Mouse (Mus musculus) kidney, embryonic 15.5 days (tissue): ENCODE results near the gene Ptger3. TPM values are rescaled to one million over a fixed set of nuclear protein-coding genes. Genes with fewer than 3 reads are reported as not detected.
A peak's percentile ranks its signal among the peaks of the same experiment; 100 is the strongest.

ENCODE experiments used
- ATAC-seq: fragments of 200-750 bp; cut with Nextera tagmentation; replicated peaks from 2 replicates; pipeline ENCODE4 v1.8.0; 2017; ENCODE audit warnings: moderate TSS enrichment; ENCODE audit not compliant: low FRiP score
- H3K27ac ChIP-seq: fragments of 300-500 bp; sonication (generic); 2 replicates; pipeline ENCODE4 v1.5.1; 2015; ENCODE audit warnings: mild to moderate bottlenecking, inconsistent platforms
- H3K27me3 ChIP-seq: fragments of 300-500 bp; sonication (generic); 2 replicates; pipeline ENCODE4 v1.6.1; 2015; ENCODE audit warnings: inconsistent platforms
- H3K36me3 ChIP-seq: fragments of 300-500 bp; sonication (generic); 2 replicates; pipeline ENCODE4 v1.6.1; 2015; ENCODE audit warnings: inconsistent platforms
- H3K4me1 ChIP-seq: fragments of 300-500 bp; sonication (generic); 2 replicates; pipeline ENCODE4 v1.6.1; 2015; ENCODE audit warnings: inconsistent platforms
- H3K4me2 ChIP-seq: fragments of 300-500 bp; sonication (generic); 2 replicates; pipeline ENCODE4 v1.6.1; 2015; ENCODE audit warnings: moderate library complexity, mild to moderate bottlenecking, inconsistent platforms
- H3K4me3 ChIP-seq: fragments of 300-500 bp; sonication (generic); replicated peaks from 2 replicates; pipeline ENCODE4 v1.5.1; 2015; ENCODE audit warnings: mild to moderate bottlenecking, inconsistent platforms
- H3K9ac ChIP-seq: fragments of 300-500 bp; sonication (generic); 2 replicates; pipeline ENCODE4 v1.6.1; 2015; ENCODE audit warnings: mild to moderate bottlenecking, inconsistent platforms
- H3K9me3 ChIP-seq: fragments of 300-500 bp; sonication (generic); replicated peaks from 2 replicates; pipeline ENCODE4 v1.6.1; 2016; ENCODE audit warnings: inconsistent platforms
- WGBS: fragments of 180-500 bp; shearing (Covaris S2); methylation state at CpG from one replicate; pipeline ENCODE4 v1.1.7; 2015; ENCODE audit warnings: mixed read lengths; 5-methylcytosine and 5-hydroxymethylcytosine counted together
- polyA plus RNA-seq: library from polyadenylated mRNA; unstranded; fragments of >200 nt; fragmentation: Nextera tagmentation; extraction: Ambion mirVana; gene quantifications from 2 replicates; pipeline ENCODE4 v1.2.1, GENCODE M21; 2015

The Ptger3 gene
- polyA plus RNA-seq = 4.5 and 7.2 TPM in 2 replicates

DNA sequence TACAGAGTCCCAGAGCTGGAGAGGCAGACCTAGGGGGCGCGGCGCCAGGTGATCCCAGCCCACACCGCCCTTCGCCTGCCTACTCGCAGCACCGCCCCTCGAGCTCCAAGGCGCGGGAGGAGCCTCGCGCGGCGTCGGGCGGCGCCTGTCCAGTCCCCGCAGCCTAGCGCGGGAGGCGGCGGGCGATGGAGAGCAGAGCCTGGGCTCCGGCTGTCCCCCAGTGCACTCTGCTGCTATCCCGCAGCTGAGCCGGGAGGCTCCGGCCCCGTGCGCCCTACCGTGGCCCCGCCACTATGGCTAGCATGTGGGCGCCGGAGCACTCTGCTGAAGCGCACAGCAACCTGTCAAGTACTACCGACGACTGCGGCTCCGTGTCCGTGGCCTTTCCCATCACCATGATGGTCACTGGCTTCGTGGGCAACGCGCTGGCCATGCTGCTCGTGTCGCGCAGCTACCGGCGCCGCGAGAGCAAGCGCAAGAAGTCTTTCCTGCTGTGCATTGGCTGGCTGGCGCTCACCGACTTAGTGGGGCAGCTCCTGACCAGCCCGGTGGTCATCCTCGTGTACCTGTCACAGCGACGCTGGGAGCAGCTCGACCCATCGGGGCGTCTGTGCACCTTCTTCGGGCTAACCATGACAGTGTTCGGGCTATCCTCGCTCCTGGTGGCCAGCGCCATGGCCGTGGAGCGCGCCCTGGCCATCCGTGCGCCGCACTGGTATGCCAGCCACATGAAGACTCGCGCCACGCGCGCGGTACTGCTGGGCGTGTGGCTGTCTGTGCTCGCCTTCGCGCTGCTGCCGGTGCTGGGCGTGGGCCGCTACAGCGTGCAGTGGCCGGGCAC, at the start of gene Ptger3:
Gene Ptger3, plus strand, starts transcription at position 168 of the 841 bp plus-strand sequence.
- peak within 1 kb of the TSS; percentile 52 for H3K4me3 ChIP-seq
- H3K36me3 ChIP-seq = no peaks in the 10 kb centered on the region
- peaks cover 16% of the 10 kb centered on the region for H3K4me1 ChIP-seq
- H3K4me2 ChIP-seq = peak within 1 kb of the TSS; percentile 95
- H3K9ac ChIP-seq = peak within 1 kb of the TSS; percentile 23; the same call in 1 of the 2 replicates
- WGBS = under 1% methylated on average over 84 of the region's 84 CpGs
- H3K27ac ChIP-seq = no peak within 1 kb of the TSS
- peak; percentile 85 for ATAC-seq
- H3K9me3 ChIP-seq = no peaks in the 10 kb centered on the region
- H3K27me3 ChIP-seq = peaks cover 39% of the 10 kb centered on the region

DNA sequence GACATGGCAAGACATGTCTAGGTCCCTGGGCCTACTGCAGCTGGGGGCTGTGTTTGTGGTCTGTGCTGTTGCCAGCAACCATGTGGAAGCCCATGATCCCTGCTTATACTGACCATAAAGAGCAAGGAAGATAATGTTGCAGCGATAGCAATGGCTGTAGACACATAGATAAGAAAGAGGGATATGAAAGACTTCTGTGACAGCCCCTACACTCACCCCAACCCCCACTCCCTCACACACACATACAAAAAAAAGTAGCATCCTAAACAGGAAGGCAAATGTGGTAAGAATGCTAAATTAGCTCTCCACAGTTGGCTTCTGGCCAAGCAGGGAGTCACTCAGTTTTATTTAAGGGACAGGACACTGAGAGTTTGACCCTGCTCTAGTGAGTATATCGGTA, 48.7 kb upstream of the Ptger3 start:
- H3K4me2 ChIP-seq = no peak overlapping the region
- 0 out of 2 replicates have a peak, but pooled peaks cover 3% of the 10 kb centered on the region for H3K4me1 ChIP-seq
- H3K4me3 ChIP-seq = no peak overlapping the region
- no peak overlapping the region for H3K9ac ChIP-seq
- no peaks in the 10 kb centered on the region for H3K36me3 ChIP-seq
- H3K9me3 ChIP-seq = no peaks in the 10 kb centered on the region
- H3K27ac ChIP-seq = no peak overlapping the region
- peaks cover 9% of the 10 kb centered on the region; the same call in 1 of the 2 replicates for H3K27me3 ChIP-seq
- 55% methylated on average over 2 of the region's 2 CpGs for WGBS
- no peak; the same call in 1 of the 2 replicates for ATAC-seq

DNA sequence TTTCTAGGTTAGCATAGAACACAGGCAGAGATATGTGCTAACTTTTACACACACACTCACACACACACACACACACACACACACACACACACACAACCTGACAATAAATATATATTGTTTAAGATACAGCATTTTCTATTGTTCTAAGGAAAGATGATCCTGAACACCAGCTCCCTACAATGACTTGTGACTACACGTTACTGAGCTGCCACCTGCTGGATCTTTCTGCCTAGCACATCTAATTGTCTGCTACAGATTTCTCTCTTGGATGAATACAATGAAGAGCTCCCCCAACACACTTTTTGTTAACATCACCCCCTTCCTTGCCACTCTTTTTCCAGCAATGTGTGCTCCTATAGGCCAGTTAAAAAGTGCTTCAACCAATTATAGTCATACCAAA, 46.3 kb upstream of the Ptger3 start:
- 0 out of 2 replicates have a peak, but pooled peaks have one; percentile 22 for ATAC-seq
- 3% methylated on average over 1 of the region's 1 CpGs for WGBS

DNA sequence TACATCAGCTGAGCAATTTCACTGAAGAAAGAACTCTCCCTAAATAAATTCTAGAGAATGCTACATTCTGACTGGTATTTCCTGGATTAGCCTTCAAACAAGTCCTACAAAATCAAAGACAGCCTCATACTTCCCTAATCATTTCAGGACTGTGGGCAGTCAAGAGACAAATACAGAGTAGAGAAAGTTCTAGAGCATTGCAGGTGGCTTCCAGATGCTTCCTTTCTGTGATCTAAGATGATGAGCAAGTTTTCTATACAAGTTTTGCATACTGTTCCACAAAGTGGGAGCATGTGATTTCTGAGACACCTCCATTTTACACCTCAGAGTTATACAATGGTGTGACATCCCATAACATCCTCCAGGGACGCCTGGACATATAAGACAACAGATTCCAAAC, 42.9 kb upstream of the Ptger3 start:
- H3K27ac ChIP-seq = no peak overlapping the region
- H3K27me3 ChIP-seq = peaks cover 21% of the 10 kb centered on the region
- 47% methylated on average over 1 of the region's 1 CpGs for WGBS
- H3K4me2 ChIP-seq = no peak overlapping the region
- H3K4me3 ChIP-seq = no peak overlapping the region
- no peaks in the 10 kb centered on the region for H3K9me3 ChIP-seq
- H3K9ac ChIP-seq = no peak overlapping the region
- no peak for ATAC-seq
- H3K4me1 ChIP-seq = no peaks in the 10 kb centered on the region
- H3K36me3 ChIP-seq = no peaks in the 10 kb centered on the region

More for the DNA sequence above, 46.3 kb upstream of the Ptger3 start:
- Histone ChIP-seq H3K27ac (no peak overlapping the region), H3K36me3 (no peaks in the 10 kb centered on the region), H3K4me3 (no peak overlapping the region), H3K9me3 (no peaks in the 10 kb centered on the region), H3K4me2 (no peak overlapping the region), H3K27me3 (peaks cover 9% of the 10 kb centered on the region; the same call in 1 of the 2 replicates), H3K9ac (no peak overlapping the region), H3K4me1 (no peaks in the 10 kb centered on the region)

DNA sequence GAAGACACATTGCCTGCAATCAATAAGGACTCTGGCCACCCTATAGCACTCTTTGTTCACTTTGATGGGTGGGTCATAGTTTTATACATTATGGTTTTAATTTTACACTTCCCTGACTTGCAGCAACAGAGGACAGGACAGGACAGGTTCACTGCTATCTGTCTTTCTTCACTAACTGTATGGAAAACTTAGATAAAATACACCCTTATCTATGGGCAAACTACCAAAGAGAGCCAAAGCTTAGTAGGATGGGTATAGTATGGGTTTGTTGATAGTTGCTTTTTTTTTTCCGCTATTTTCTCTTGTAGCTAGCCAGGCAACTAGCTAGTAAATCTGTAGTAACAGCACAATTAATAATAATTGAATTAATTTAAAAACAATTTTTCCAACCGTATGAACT, 35.1 kb upstream of the Ptger3 start:
- 0 out of 2 replicates have a peak, but pooled peaks cover 4% of the 10 kb centered on the region for H3K9me3 ChIP-seq
- no peak overlapping the region for H3K27ac ChIP-seq
- no peak overlapping the region for H3K4me2 ChIP-seq
- no peak overlapping the region for H3K4me3 ChIP-seq
- peaks cover 6% of the 10 kb centered on the region; the same call in 1 of the 2 replicates for H3K36me3 ChIP-seq
- no peak overlapping the region for H3K9ac ChIP-seq
- peaks cover 5% of the 10 kb centered on the region; the same call in 1 of the 2 replicates for H3K4me1 ChIP-seq
- no peak for ATAC-seq
- peaks cover 47% of the 10 kb centered on the region for H3K27me3 ChIP-seq
- 71% methylated on average over 2 of the region's 2 CpGs for WGBS

DNA sequence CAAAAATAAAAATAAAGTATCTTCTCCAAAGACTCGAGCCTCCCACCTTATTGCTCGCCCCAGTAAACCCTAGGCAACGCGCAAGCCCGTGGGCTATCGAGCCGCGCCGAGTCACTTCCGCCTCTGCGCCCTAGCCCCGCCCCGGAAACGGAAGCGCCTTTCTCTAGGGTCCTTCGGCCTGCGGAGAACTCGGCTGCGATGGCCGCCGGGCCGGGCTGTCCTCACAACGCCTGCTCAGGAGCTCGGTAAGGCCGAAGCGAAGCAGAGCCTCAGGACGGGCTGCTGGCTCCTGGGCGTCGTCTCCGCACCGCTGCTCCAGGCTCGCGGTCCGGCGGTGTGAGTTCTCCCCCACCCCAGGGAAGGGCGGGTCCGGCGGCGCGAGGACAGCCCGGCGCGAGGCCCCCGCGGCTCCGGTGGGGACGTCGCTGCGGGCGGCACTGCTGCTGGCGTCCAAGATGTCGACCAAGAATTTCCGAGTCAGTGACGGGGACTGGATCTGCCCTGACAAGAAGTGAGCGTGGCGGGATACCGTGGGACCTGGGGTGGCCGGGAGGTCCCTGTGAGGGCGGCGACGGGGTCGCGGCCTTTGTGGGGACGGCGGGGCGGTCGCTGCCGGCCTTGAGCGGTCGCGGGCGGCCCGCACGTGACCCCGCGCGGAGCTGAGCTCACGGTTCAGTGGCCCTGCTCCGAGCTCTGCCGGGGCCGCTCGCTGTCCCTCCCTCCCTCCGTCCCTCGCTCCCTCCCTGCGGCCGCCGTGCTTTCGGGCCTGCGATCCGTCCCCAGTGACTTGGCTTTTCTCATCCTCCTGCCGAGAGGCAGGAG, 32.5 kb upstream of the Ptger3 start, which contains the start of gene Zranb2:
Gene Zranb2, plus strand, starts transcription at position 197 of the 822 bp plus-strand sequence.
- WGBS = under 1% methylated on average over 91 of the region's 91 CpGs
- Histone ChIP-seq H3K36me3 (peaks cover 22% of the 10 kb centered on the region), H3K27ac (peak within 1 kb of the TSS; percentile 97), H3K9me3 (0 out of 2 replicates have a peak, but pooled peaks cover 4% of the 10 kb centered on the region), H3K4me2 (peak within 1 kb of the TSS; percentile 60), H3K27me3 (peaks cover 35% of the 10 kb centered on the region), H3K4me3 (peak within 1 kb of the TSS; percentile 85), H3K4me1 (peaks cover 5% of the 10 kb centered on the region; the same call in 1 of the 2 replicates), H3K9ac (peak within 1 kb of the TSS; percentile 88)
- peak; percentile 96 for ATAC-seq

DNA sequence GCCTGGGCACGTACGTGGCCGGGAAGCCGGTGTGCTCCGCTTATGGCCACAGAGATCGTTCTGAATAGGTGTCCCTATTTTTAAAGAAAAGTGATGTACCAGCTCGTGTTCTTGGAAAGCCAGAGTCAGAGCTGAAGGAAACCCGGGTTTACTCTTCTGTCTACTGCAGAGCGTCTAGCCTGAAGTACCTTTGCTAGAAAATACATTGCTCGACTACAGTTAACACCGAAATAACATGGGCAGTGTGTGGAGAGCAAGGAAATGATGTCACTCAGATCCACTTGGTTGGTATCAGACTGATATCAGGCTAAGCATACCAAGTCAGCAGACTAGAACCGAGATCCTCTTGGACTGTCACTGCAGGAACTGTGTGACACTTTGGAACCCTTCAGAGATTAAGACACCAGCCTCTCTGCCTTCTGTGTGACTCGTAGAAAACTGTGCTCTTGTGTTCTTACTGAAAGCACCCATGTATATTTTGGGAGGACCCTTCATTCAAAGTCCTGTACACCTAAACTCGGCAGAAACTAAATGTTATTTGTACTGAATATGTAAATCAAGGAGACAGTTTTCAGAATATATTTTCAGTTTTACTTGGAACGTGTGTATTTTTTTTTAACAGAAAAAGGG, 31.8 kb upstream of the Ptger3 start:
- H3K4me1 ChIP-seq = peaks cover 5% of the 10 kb centered on the region; the same call in 1 of the 2 replicates
- H3K27ac ChIP-seq = peak overlapping the region; percentile 97
- ATAC-seq = peak; percentile 49
- H3K4me2 ChIP-seq = peak overlapping the region; percentile 60
- peak overlapping the region; percentile 85 for H3K4me3 ChIP-seq
- H3K36me3 ChIP-seq = peaks cover 29% of the 10 kb centered on the region
- 0 out of 2 replicates have a peak, but pooled peaks cover 4% of the 10 kb centered on the region for H3K9me3 ChIP-seq
- WGBS = 3% methylated on average over 15 of the region's 15 CpGs
- H3K9ac ChIP-seq = peak overlapping the region; percentile 88
- H3K27me3 ChIP-seq = peaks cover 28% of the 10 kb centered on the region

DNA sequence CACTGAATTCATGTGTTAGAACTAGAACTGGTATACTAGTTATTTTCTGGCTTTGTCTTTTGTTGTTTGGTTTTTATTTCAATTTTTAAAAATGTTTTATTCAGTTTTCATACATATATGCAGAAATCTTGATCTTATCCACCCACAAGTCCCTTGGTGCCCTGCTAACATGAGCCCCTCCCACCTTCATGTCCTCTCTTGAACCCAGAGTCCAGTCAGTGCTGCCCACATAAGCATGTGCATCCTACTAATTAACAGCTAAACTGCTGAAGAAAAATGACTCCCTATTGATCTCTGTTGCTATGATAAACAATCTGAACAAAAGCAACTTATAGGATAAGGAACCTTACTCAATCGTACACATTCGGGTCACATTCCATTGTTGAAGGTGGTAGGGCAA, 17.4 kb upstream of the Ptger3 start:
- Histone ChIP-seq H3K27ac (no peak overlapping the region), H3K9me3 (no peaks in the 10 kb centered on the region), H3K4me1 (no peaks in the 10 kb centered on the region), H3K27me3 (no peaks in the 10 kb centered on the region), H3K9ac (no peak overlapping the region), H3K4me3 (no peak overlapping the region), H3K4me2 (no peak overlapping the region), H3K36me3 (peaks cover 54% of the 10 kb centered on the region)
- ATAC-seq = no peak
- 94% methylated on average over 2 of the region's 2 CpGs for WGBS

DNA sequence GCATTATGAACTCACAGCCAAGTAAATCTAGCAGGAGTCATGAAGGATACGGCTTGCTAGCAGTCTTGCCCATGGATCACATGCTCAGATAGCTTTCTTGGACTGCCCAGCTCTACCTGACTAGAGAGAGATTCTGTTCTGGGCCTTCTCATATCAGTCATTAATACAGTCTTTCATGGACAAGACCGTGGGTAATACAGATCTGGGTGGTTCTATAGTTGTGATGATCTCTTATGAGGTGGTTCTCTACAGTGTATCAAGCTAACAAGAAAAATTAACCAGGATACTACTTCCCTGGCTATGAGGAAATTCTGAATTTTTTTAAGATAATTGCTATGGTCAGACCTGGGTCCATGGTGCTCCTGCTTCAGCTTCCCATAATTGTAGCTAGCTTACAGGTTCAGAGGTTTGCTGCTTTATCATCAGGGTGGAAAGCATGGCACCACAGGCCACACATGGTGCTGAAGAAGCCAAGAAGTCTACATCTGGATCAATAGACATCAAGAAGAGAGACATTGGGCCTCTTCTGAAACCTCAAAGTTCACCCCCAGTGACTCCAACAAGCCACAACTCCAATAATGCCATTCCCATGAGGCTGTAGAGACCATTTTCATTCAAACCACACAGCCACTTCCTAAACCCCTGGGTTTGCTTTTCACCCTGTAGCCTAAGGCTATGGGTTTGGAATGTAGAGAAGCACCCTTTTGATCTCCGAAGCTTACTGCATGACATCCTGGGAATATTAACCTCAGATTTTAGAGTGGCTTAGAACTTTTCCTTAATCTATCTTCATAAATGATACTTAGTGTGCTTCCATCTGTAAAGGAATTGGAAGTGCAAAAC, 16.7 kb upstream of the Ptger3 start:
- Histone ChIP-seq H3K9ac (no peak overlapping the region), H3K4me3 (no peak overlapping the region), H3K9me3 (no peaks in the 10 kb centered on the region), H3K4me2 (no peak overlapping the region), H3K27me3 (no peaks in the 10 kb centered on the region), H3K27ac (no peak overlapping the region), H3K36me3 (peaks cover 48% of the 10 kb centered on the region), H3K4me1 (no peaks in the 10 kb centered on the region)
- ATAC-seq = no peak
- 94% methylated on average over 3 of the region's 3 CpGs for WGBS

DNA sequence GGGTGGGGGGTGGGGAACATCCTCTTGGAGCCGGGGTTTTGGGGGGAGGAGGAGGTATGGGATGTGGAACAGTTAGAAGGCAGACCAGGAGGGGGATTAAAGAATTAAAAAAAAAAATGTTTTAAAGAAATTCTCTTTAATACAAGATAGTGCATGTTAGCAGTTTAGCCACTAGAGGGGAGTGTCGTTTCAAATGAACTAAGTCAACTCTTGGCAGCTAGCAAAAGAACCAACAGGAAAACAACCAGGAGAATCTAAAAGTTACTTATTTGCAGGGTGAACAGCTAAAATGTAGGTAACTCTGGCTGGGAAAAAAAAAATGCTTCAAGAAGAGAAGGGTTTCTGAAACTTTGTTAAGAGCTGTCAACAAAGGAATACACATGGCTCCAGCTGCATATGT, 1.5 kb upstream of the Ptger3 start:
- no peak for ATAC-seq
- 7% methylated on average over 2 of the region's 2 CpGs for WGBS

More for the DNA sequence above, 1.5 kb upstream of the Ptger3 start:
- Histone ChIP-seq H3K9ac (no peak overlapping the region), H3K27me3 (peaks cover 39% of the 10 kb centered on the region), H3K27ac (no peak overlapping the region), H3K4me3 (no peak overlapping the region), H3K9me3 (no peaks in the 10 kb centered on the region), H3K4me2 (no peak overlapping the region), H3K36me3 (no peaks in the 10 kb centered on the region), H3K4me1 (peaks cover 16% of the 10 kb centered on the region)
